Mouse (Mus musculus): ENCODE measurements around the gene Acvrl1. TPM values are rescaled to one million over a fixed set of nuclear protein-coding genes. Genes with fewer than 3 reads are reported as not detected.

Gene Acvrl1
- polyA plus RNA-seq, 1 experiment from 2014 or later, result 10.6 TPM

DNA sequence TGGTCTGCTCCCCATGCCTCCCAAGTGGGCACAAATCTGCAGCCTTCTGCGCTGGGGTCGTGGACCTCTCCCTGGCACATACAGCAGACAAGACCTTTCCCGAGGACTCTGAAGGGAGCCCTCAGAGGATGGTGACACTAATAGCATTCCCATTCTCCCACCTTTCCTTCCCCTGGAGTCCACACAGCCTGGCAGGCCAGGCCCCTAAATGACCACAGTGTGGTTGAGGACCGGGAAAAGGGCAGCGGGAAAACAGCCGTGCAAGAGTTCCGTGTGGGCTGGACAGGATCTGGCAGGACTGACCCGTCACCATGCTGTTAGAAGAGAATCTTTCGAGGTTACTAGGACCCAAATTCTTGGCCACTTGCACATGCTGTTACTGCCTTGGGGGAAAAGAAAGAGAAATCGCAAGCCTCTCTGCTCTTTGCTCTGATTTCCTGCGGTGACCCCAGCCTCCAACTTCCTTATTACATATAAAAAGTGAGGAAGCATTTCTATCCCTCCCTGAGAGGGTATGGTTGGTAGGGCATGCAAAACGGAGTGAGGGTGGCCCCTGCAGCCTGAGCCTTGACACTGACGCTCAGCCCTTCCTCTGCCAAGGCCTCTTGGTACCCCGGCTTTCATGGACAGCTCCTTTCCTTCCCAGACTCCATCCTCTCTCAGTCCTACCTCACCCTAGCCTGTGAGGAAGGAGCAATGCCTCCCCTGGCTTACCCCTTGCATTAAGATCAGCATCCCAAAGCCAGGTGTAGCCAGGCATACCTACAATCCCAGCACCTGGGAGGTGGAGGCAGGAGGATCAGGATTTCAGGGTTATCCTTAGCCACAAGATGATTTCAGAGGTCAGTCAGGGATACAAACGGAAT is 18.0 kb downstream of the Acvrl1 start:
- H3K27ac ChIP-seq (replicated peaks), result peak overlapping the region; percentile 83
- 64% methylated on average over 15 of the region's 15 CpGs for WGBS
- no peaks in the 10 kb centered on the region for H3K9me3 ChIP-seq
- peaks cover 65% of the 10 kb centered on the region for H3K4me1 ChIP-seq
- no peak for DNase-seq (ENCODE audit: low spot score)
- peak overlapping the region; percentile 38; the same call in 1 of the 2 replicates for H3K4me3 ChIP-seq
- no peaks in the 10 kb centered on the region for H3K36me3 ChIP-seq (replicated peaks)
- H3K27me3 ChIP-seq (replicated peaks; ENCODE audit: low read depth, poor library complexity, severe bottlenecking), result 0 out of 2 replicates have a peak, but pooled peaks cover 5% of the 10 kb centered on the region

DNA sequence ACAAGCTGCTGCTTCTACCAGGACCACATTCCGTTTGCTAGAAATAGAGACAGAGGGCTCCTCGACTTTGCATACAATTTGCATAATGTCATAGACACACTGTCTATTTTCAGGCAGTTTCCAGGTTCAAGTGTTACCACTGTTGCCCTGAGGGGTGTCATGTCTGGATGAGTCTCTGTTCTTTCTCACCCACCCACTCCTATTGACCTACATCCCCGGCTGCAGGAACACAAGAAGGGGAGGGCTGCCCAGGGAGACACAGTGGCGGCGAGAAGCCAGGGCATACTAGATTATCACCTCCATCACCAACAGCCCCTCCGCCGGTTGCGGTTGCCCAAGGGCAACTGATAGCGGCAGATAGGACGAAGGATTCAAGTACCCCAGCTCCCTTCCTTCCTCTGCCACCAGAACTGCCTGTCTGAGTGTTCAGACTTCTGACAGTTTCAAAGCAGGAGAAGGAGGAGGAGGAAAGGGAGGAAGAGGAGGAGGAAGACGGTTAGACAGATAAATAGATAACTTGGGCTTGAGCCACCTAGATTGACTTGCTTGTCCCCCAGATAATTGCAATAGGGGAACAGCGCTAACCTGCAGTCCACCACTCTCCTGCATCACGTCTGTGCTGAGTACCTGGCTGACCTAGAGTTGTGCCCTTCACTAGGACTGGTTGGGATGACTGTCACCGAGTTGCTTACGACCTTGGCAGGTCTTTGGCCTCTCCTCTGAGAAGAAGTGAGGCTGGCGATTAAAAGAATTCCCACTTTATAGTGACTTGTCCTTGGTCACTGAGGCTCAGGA is 19.0 kb downstream of the Acvrl1 start:
- no peak for DNase-seq (ENCODE audit: low spot score)
- H3K9me3 ChIP-seq, result no peaks in the 10 kb centered on the region
- H3K27ac ChIP-seq (replicated peaks), result no peak overlapping the region
- WGBS, result 80% methylated on average over 16 of the region's 16 CpGs
- H3K27me3 ChIP-seq (replicated peaks; ENCODE audit: low read depth, poor library complexity, severe bottlenecking), result 0 out of 2 replicates have a peak, but pooled peaks cover 5% of the 10 kb centered on the region
- H3K4me1 ChIP-seq, result peaks cover 63% of the 10 kb centered on the region
- no peak overlapping the region for H3K4me3 ChIP-seq
- H3K36me3 ChIP-seq (replicated peaks), result no peaks in the 10 kb centered on the region

GRCm38 (mm10) chr15:101147910-101148273 is 19.6 kb downstream of the Acvrl1 start:
- Histone ChIP-seq H3K4me1 (peaks cover 58% of the 10 kb centered on the region), H3K27ac (replicated peaks) (no peak overlapping the region; the same call in 1 of the 2 replicates), H3K36me3 (replicated peaks) (no peaks in the 10 kb centered on the region), H3K9me3 (no peaks in the 10 kb centered on the region), H3K27me3 (replicated peaks; ENCODE audit: low read depth, poor library complexity, severe bottlenecking) (0 out of 2 replicates have a peak, but pooled peaks cover 5% of the 10 kb centered on the region), H3K4me3 (no peak overlapping the region)
- DNase-seq (ENCODE audit: low spot score), result no peak
- 49% methylated on average over 6 of the region's 6 CpGs for WGBS

DNA sequence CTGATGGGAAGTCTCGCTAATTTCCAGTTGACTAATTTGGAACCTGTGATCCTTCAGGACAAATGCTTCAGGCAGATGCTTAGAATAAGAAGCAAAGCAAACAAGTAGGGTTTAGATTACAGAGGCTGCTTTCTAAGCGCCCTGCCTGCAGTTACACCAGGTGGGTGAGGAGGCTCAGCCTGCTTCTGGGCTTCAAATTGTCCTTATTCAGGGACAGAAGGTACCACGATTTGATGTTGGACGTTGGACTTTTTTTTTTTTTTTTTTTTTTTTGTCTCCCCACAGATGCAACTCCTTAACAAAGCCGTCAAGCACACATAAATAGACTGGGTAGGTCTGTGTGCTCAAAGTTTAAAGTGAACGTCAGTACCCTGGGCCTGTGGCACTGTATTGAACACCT is 20.3 kb downstream of the Acvrl1 start:
- no peak for DNase-seq (ENCODE audit: low spot score)
- Histone ChIP-seq H3K27me3 (replicated peaks; ENCODE audit: low read depth, poor library complexity, severe bottlenecking) (peaks cover 5% of the 10 kb centered on the region; the same call in 1 of the 2 replicates), H3K4me1 (peaks cover 50% of the 10 kb centered on the region), H3K9me3 (no peaks in the 10 kb centered on the region), H3K36me3 (replicated peaks) (no peaks in the 10 kb centered on the region), H3K27ac (replicated peaks) (no peak overlapping the region), H3K4me3 (no peak overlapping the region)
- 62% methylated on average over 6 of the region's 6 CpGs for WGBS

GRCm38 (mm10) chr15:101151409-101152261 is 23.3 kb downstream of the Acvrl1 start:
- peaks cover 23% of the 10 kb centered on the region for H3K4me1 ChIP-seq
- WGBS, result 81% methylated on average over 9 of the region's 9 CpGs

GRCm38 (mm10) chr15:101154700-101155616 is 26.6 kb downstream of the Acvrl1 start:
- Histone ChIP-seq H3K4me1 (peaks cover 9% of the 10 kb centered on the region), H3K9me3 (peaks cover 8% of the 10 kb centered on the region), H3K4me3 (no peak overlapping the region), H3K27ac (replicated peaks) (no peak overlapping the region), H3K36me3 (replicated peaks) (no peaks in the 10 kb centered on the region), H3K27me3 (replicated peaks; ENCODE audit: low read depth, poor library complexity, severe bottlenecking) (no peaks in the 10 kb centered on the region; the same call in 1 of the 2 replicates)
- WGBS, result 83% methylated on average over 7 of the region's 7 CpGs
- no peak for DNase-seq (ENCODE audit: low spot score)

More at GRCm38 (mm10) chr15:101151409-101152261, 23.3 kb downstream of the Acvrl1 start:
- no peak for DNase-seq (ENCODE audit: low spot score)
- peaks cover 2% of the 10 kb centered on the region for H3K9me3 ChIP-seq
- H3K36me3 ChIP-seq (replicated peaks), result no peaks in the 10 kb centered on the region
- no peak overlapping the region for H3K27ac ChIP-seq (replicated peaks)
- no peak overlapping the region for H3K4me3 ChIP-seq
- peaks cover 5% of the 10 kb centered on the region; the same call in 1 of the 2 replicates for H3K27me3 ChIP-seq (replicated peaks; ENCODE audit: low read depth, poor library complexity, severe bottlenecking)

DNA sequence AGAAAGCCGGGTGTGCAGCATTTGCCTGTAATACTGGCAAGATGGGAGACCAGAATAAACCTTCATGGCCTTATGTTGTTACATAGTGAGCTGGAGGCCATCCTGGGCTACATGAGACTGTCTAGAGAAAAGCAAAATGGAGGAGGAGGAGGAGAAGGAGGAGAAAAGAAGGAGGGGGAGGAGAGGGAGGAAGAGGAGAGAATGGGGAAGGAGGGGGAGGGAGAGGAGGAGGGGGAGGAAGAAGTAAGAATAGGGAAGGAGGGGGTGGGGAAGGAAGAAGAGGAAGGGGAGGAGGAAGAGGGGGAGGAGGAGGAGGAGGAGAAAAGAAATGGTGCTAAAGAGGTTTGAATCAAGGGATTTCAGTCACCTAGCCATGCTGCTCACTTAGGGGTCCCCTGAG is 31.8 kb downstream of the Acvrl1 start:
- 25% methylated on average over 1 of the region's 1 CpGs for WGBS
- H3K36me3 ChIP-seq (replicated peaks), result no peaks in the 10 kb centered on the region
- H3K27me3 ChIP-seq (replicated peaks; ENCODE audit: low read depth, poor library complexity, severe bottlenecking), result peaks cover 28% of the 10 kb centered on the region; the same call in 1 of the 2 replicates
- H3K4me3 ChIP-seq, result peak overlapping the region; percentile 32
- no peak for DNase-seq (ENCODE audit: low spot score)
- peaks cover 38% of the 10 kb centered on the region for H3K4me1 ChIP-seq
- H3K9me3 ChIP-seq, result peaks cover 8% of the 10 kb centered on the region
- peak overlapping the region; percentile 65 for H3K27ac ChIP-seq (replicated peaks)

DNA sequence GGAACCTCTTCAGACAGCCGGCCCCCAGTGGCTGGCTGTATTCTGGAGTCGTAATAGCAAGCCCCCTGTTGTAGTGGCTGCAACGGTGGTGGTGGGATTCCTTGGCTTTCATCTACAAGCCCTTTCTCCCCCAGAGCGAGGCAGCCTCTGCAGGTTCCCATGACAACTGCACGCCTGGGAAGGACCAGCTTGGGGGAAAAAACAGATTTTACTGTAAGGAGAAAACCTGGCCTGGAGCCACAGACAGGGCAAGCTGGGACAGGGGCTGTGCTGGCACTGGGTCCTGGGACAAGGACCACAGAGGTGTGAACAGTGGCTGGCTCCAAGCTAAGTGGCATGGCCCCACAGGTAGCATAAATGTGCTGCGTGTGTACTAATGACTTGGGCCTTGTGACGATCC is 32.3 kb downstream of the Acvrl1 start:
- Histone ChIP-seq H3K4me3 (peak overlapping the region; percentile 32), H3K4me1 (peaks cover 40% of the 10 kb centered on the region), H3K27me3 (replicated peaks; ENCODE audit: low read depth, poor library complexity, severe bottlenecking) (peaks cover 31% of the 10 kb centered on the region; the same call in 1 of the 2 replicates), H3K36me3 (replicated peaks) (no peaks in the 10 kb centered on the region), H3K27ac (replicated peaks) (peak overlapping the region; percentile 65), H3K9me3 (peaks cover 8% of the 10 kb centered on the region)
- 23% methylated on average over 7 of the region's 7 CpGs for WGBS
- peak; percentile 54 for DNase-seq (ENCODE audit: low spot score)

DNA sequence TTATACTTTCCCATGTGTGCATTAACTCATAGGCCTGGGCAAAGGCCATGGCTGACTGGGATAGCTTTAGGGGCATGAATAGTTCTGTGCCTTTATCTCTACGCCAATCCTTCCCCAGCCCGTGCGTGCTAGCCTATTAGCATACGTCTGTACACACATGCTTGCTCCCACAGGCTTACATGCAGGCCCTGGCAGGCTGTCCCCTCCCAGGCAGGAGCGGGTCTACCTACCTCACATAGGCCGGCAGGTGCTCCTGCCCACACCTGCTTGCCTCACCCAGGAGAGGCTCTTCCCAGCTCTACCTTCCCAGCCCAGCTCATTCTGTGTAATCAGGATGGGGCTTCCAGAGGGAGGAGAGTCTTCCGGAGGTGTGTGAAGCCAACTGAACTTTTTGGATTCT is 33.2 kb downstream of the Acvrl1 start:
- Histone ChIP-seq H3K27ac (replicated peaks) (no peak overlapping the region), H3K4me3 (no peak overlapping the region), H3K9me3 (peaks cover 7% of the 10 kb centered on the region), H3K36me3 (replicated peaks) (no peaks in the 10 kb centered on the region), H3K27me3 (replicated peaks; ENCODE audit: low read depth, poor library complexity, severe bottlenecking) (peaks cover 33% of the 10 kb centered on the region; the same call in 1 of the 2 replicates), H3K4me1 (peaks cover 45% of the 10 kb centered on the region)
- DNase-seq (ENCODE audit: low spot score), result no peak
- WGBS, result 79% methylated on average over 7 of the region's 7 CpGs

GRCm38 (mm10) chr15:101163056-101163458 is 34.7 kb downstream of the Acvrl1 start:
- Histone ChIP-seq H3K27me3 (replicated peaks; ENCODE audit: low read depth, poor library complexity, severe bottlenecking) (peaks cover 33% of the 10 kb centered on the region; the same call in 1 of the 2 replicates), H3K4me1 (peaks cover 45% of the 10 kb centered on the region), H3K4me3 (no peak overlapping the region), H3K27ac (replicated peaks) (peak overlapping the region; percentile 19), H3K9me3 (no peaks in the 10 kb centered on the region), H3K36me3 (replicated peaks) (no peaks in the 10 kb centered on the region)
- DNase-seq (ENCODE audit: low spot score), result no peak
- 52% methylated on average over 15 of the region's 15 CpGs for WGBS

DNA sequence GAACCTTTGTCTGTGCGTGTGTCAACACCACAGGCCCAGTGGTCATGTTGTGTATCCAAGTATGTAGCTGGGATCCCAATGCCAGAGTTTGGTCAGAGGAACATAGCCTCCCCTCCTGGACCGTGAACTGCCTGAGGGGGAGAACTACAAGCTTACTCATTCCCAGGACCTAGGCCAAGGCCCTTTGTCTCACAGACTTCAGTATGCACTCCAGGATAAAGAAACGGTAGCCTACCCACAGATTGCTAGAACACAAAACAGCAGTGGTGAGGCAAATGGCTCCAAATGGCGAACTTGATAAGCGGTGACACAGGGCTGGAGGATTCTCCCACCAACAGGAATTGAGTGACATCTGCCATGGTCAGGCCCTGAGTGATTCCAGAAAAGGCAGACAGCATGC is 35.5 kb downstream of the Acvrl1 start:
- WGBS, result 69% methylated on average over 5 of the region's 5 CpGs
- no peak for DNase-seq (ENCODE audit: low spot score)
- no peak overlapping the region for H3K4me3 ChIP-seq
- H3K9me3 ChIP-seq, result no peaks in the 10 kb centered on the region
- H3K27me3 ChIP-seq (replicated peaks; ENCODE audit: low read depth, poor library complexity, severe bottlenecking), result peaks cover 33% of the 10 kb centered on the region; the same call in 1 of the 2 replicates
- peaks cover 45% of the 10 kb centered on the region for H3K4me1 ChIP-seq
- no peak overlapping the region; the same call in 1 of the 2 replicates for H3K27ac ChIP-seq (replicated peaks)
- H3K36me3 ChIP-seq (replicated peaks), result no peaks in the 10 kb centered on the region

All from embryonic facial prominence, embryonic 10.5 days (tissue).